21 mouse cellular contexts compared by ENCODE assay signal in genomic region chr3:65717406-65717805, GRCm38 (mm10). TPM values are rescaled to one million over a fixed set of nuclear protein-coding genes. Genes with fewer than 3 reads are reported as not detected.
DNase-seq lines count a peak whose midpoint lies in the region; ATAC-seq lines count a peak whose summit lies in the region.
"Had no signal": no experiment of that assay in that cellular context is flagged by ENCODE, and none has a peak within 500 bp of the region (broad histone marks: within the 10 kb centered on the region; RNA-seq: fewer than 3 reads in every experiment).

No protein-coding gene starts in this region.

- H3K4me3 ChIP-seq in forebrain, embryonic 15.5 days, result no peak overlapping the region
- H3K4me3 ChIP-seq in forebrain, embryonic 12.5 days (replicated peaks), result no peak overlapping the region
- H3K4me3 ChIP-seq: embryonic facial prominence, embryonic 10.5 days; heart, adult 2 months; heart, embryonic 15.5 days; intestine, embryonic 15.5 days had no signal

- no peaks in the 10 kb centered on the region for H3K9me3 ChIP-seq in forebrain, embryonic 15.5 days
- H3K9me3 ChIP-seq in forebrain, embryonic 12.5 days, result no peaks in the 10 kb centered on the region
- H3K9me3 ChIP-seq: embryonic facial prominence, embryonic 10.5 days; G1E; heart, embryonic 15.5 days; intestine, embryonic 15.5 days had no signal

- WGBS in forebrain, embryonic 15.5 days, result 93% methylated on average over 2 of the region's 2 CpGs
- 84% methylated on average over 2 of the region's 2 CpGs for WGBS in forebrain, embryonic 12.5 days

- H3K27me3 ChIP-seq in forebrain, embryonic 15.5 days, result no peaks in the 10 kb centered on the region
- no peaks in the 10 kb centered on the region for H3K27me3 ChIP-seq in forebrain, embryonic 12.5 days
- H3K27me3 ChIP-seq: heart, embryonic 15.5 days; intestine, embryonic 15.5 days had no signal

- no peaks in the 10 kb centered on the region for H3K36me3 ChIP-seq in forebrain, embryonic 15.5 days
- no peaks in the 10 kb centered on the region for H3K36me3 ChIP-seq in forebrain, embryonic 12.5 days (replicated peaks)
- H3K36me3 ChIP-seq: embryonic facial prominence, embryonic 10.5 days; G1E; heart, embryonic 15.5 days; intestine, embryonic 15.5 days had no signal

- H3K9ac ChIP-seq in forebrain, embryonic 15.5 days (replicated peaks), result no peak overlapping the region
- H3K9ac ChIP-seq in forebrain, embryonic 12.5 days, result no peak overlapping the region
- H3K9ac ChIP-seq: heart, embryonic 15.5 days; hindbrain, embryonic 14.5 days; intestine, embryonic 15.5 days had no signal

- H3K4me1 ChIP-seq in forebrain, embryonic 15.5 days, result no peaks in the 10 kb centered on the region
- no peaks in the 10 kb centered on the region for H3K4me1 ChIP-seq in forebrain, embryonic 12.5 days
- H3K4me1 ChIP-seq: embryonic facial prominence, embryonic 10.5 days; heart, embryonic 15.5 days; intestine, embryonic 15.5 days had no signal

- H3K4me2 ChIP-seq in forebrain, embryonic 15.5 days (replicated peaks), result no peak overlapping the region
- no peak overlapping the region for H3K4me2 ChIP-seq in forebrain, embryonic 12.5 days
- H3K4me2 ChIP-seq: heart, embryonic 11.5 days; heart, embryonic 15.5 days; hindbrain, embryonic 14.5 days; intestine, embryonic 15.5 days had no signal

- DNase-seq in adrenal gland, adult (ENCODE audit: inconsistent age in 2 of 2, low spot score in 1 of 2), result peak; percentile 9 to 53
- no peak for DNase-seq in adrenal gland, adult 8-10 months
- DNase-seq in ovary, adult 18-20 months (ENCODE audit: low spot score), result peak; percentile 40
- no peak for DNase-seq in ovary, postnatal 14 days (ENCODE audit: low spot score)
- no peak for DNase-seq in urinary bladder, postnatal 36 days (ENCODE audit: low spot score in 2 of 2)
- DNase-seq: B cell, adult 2 months; cerebellum, adult 11-12 months; cerebellum, adult 9-11 months; gastrocnemius, postnatal 10 days; heart, adult 2 months; heart, postnatal 14 days had no signal

- peak; percentile 38; the same call in 1 of the 2 replicates for ATAC-seq in forebrain, embryonic 15.5 days (replicated peaks)
- no peak for ATAC-seq in forebrain, embryonic 12.5 days (ENCODE audit: low FRiP score)
- ATAC-seq: CD4-positive, CD25-positive, alpha-beta regulatory T cell, adult 4 months; forebrain, embryonic 14.5 days; intestine, embryonic 15.5 days had no signal

- no peak overlapping the region for H3K27ac ChIP-seq in forebrain, embryonic 15.5 days (replicated peaks)
- H3K27ac ChIP-seq in forebrain, embryonic 12.5 days, result no peak overlapping the region
- H3K27ac ChIP-seq: embryonic facial prominence, embryonic 10.5 days; heart, adult 2 months; heart, embryonic 15.5 days; hindbrain, embryonic 14.5 days; intestine, embryonic 15.5 days had no signal

RNA-seq across cellular contexts. Expression of gene Lekr1, which starts 51.4 kb away (rescaled TPM):
- 1 to 10 TPM; 2.3 to 3.8 (median 3.1) TPM for total RNA-seq in adrenal gland, adult 8-10 months (2022)
- polyA plus RNA-seq in forebrain, embryonic 15.5 days (2015; fragmentation: Nextera tagmentation; extraction: Ambion mirVana), result 6.2 and 6.8 TPM in 2 replicates
- polyA plus RNA-seq in forebrain, embryonic 12.5 days (2016; fragmentation: Nextera tagmentation; extraction: Ambion mirVana), result 6.0 and 7.0 TPM in 2 replicates
- polyA plus RNA-seq: G1E had no signal

Comparison
In these comparisons a context has a peak if more than half of its experiments do, and no peak if none do; other contexts are left out.
1. DNase-seq: peak in adrenal gland, adult (2 of 2) and ovary, adult 18-20 months (single experiment); none in adrenal gland, adult 8-10 months (single experiment), ovary, postnatal 14 days (single experiment) and urinary bladder, postnatal 36 days (0 of 2).